Mouse (Mus musculus) adrenal gland, postnatal 14 days (tissue): ENCODE measurements at regions not wholly inside any gene's neighbourhood (a gene's known extent, or its start where the extent isn't known, plus 50 kb on each side); places are given as distances from the start of the nearest gene placed in this dataset.
"Not testable (repeated sequence)": the region's sequence is repeated elsewhere in the genome, so short reads cannot be mapped to it uniquely, and the experiment has no call there.

ENCODE experiments used
- DNase-seq: peaks from one replicate; pipeline ENCODE4 v3.0.0; 2021; ENCODE audit warnings: mixed read lengths

GRCm38 (mm10) chr9:3116311-3116710 is 79.6 kb downstream of the Gm10715 start:
- not testable (repeated sequence) for DNase-seq

- DNase-seq: no peak
These were observed 124.5 kb downstream of the Gm10715 start for GRCm38 (mm10) chr9:3161181-3161580.

- DNase-seq: no peak
These were observed 147.7 kb downstream of the Gm10715 start for GRCm38 (mm10) chr9:3184343-3184742.

GRCm38 (mm10) chr9:3199151-3200018 is 135.6 kb upstream of the Alkbh8 start:
- DNase-seq: peak; percentile 70

- DNase-seq: not testable (repeated sequence)
These were observed 135.0 kb upstream of the Alkbh8 start for GRCm38 (mm10) chr9:3200019-3200347.

- not testable (repeated sequence) for DNase-seq
These were observed 126.8 kb upstream of the Alkbh8 start for GRCm38 (mm10) chr9:3208120-3208519.

- DNase-seq: peak; percentile 68
These were observed 76.3 kb upstream of the Alkbh8 start for GRCm38 (mm10) chr9:3258396-3259300.

- no peak for DNase-seq
These were observed 74.8 kb upstream of the Alkbh8 start for GRCm38 (mm10) chr9:3260181-3260580.

GRCm38 (mm10) chr9:3260860-3261259 is 74.1 kb upstream of the Alkbh8 start:
- DNase-seq: no peak

- no peak for DNase-seq
These were observed 70.5 kb upstream of the Alkbh8 start for GRCm38 (mm10) chr9:3264467-3264866.

GRCm38 (mm10) chr9:3280496-3280895 is 54.4 kb upstream of the Alkbh8 start:
- not testable (repeated sequence) for DNase-seq

GRCm38 (mm10) chr9:3281906-3282305 is 53.0 kb upstream of the Alkbh8 start:
- DNase-seq: not testable (repeated sequence)

GRCm38 (mm10) chr9:3283381-3283780 is 51.6 kb upstream of the Alkbh8 start:
- not testable (repeated sequence) for DNase-seq
